In the genomic region with DNA sequence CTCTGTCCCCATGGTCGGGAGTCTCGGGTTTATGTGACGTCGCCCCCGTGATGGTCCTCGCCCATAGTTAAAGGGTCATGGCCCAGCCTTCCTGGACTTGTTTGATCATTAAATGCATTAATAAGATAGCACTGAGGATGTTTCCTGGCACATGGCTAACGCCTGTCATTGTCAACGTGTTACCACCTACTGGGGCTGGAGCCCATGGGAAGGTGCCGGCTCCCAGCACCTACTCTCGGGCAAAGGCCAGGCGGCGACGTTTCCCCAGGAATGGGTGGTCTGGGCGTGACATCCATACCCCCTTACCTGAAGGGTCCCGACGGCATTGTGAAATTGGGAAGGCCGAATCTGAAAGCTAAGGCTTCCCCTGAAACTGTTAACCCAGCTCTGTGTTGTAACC, we compare ENCODE assay signal across 9 mouse cellular contexts. TPM values are rescaled to one million over a fixed set of nuclear protein-coding genes. Genes with fewer than 3 reads are reported as not detected.
A peak's percentile ranks its signal among the peaks of the same experiment; 100 is the strongest.
DNase-seq lines count a peak whose midpoint lies in the region; ATAC-seq and TF ChIP-seq lines count a peak whose summit lies in the region.
"Had no signal": no experiment of that assay in that cellular context is flagged by ENCODE, and none has a peak within 500 bp of the region (broad histone marks: within the 10 kb centered on the region; RNA-seq: fewer than 3 reads in every experiment).

No protein-coding gene starts in this region.

- H3K27me3 ChIP-seq in heart, embryonic 14.5 days (ENCODE audit: control insufficient read depth, insufficient read depth, low read length): no peaks in the 10 kb centered on the region
- no peaks in the 10 kb centered on the region for H3K27me3 ChIP-seq in ES-Bruce4 (ENCODE audit: control insufficient read depth, insufficient read depth, low read length, poor library complexity, severe bottlenecking)
- no peaks in the 10 kb centered on the region for H3K27me3 ChIP-seq in forebrain, embryonic 14.5 days (replicated peaks; ENCODE audit: control insufficient read depth, insufficient read depth, low read length)
- no peaks in the 10 kb centered on the region for H3K27me3 ChIP-seq in liver, postnatal 0 days (ENCODE audit: insufficient read depth, low read length)
- H3K27me3 ChIP-seq: Patski had no signal

- peak overlapping the region; percentile 74 to 84 for H3K4me3 ChIP-seq in heart, embryonic 14.5 days (ENCODE audit: control insufficient read depth in 1 of 2, insufficient read depth in 1 of 2, low read depth in 1 of 2, low read length in 2 of 2)
- peak overlapping the region; percentile 74 for H3K4me3 ChIP-seq in ES-Bruce4 (ENCODE audit: low read depth, low read length)
- peak overlapping the region; percentile 61 for H3K4me3 ChIP-seq in forebrain, embryonic 14.5 days (ENCODE audit: low read depth, low read length)
- peak overlapping the region; percentile 69 for H3K4me3 ChIP-seq in liver, postnatal 0 days (ENCODE audit: low read depth, low read length)

- peak overlapping the region; percentile 83 for H3K4me2 ChIP-seq in heart, embryonic 14.5 days (ENCODE audit: low read length)
- peak overlapping the region; percentile 92 for H3K4me2 ChIP-seq in forebrain, embryonic 14.5 days (ENCODE audit: low read length)
- H3K4me2 ChIP-seq in liver, postnatal 0 days (ENCODE audit: low read depth, low read length): peak overlapping the region; percentile 89

- no peak for TF ChIP-seq EP300 in ES-Bruce4 (IDR thresholded peaks at IDR 0.05; ENCODE audit: insufficient read depth, low read depth, low read length)
- TF ChIP-seq EP300 in liver, postnatal 0 days (IDR thresholded peaks at IDR 0.05; ENCODE audit: low read depth): no peak

- H3K36me3 ChIP-seq in heart, embryonic 14.5 days (ENCODE audit: control insufficient read depth, insufficient read depth, low read length): peaks cover 29% of the 10 kb centered on the region
- peaks cover 24% of the 10 kb centered on the region for H3K36me3 ChIP-seq in ES-Bruce4 (ENCODE audit: control insufficient read depth, insufficient read depth, low read length, poor library complexity, severe bottlenecking)
- peaks cover 17% of the 10 kb centered on the region for H3K36me3 ChIP-seq in forebrain, embryonic 14.5 days (ENCODE audit: control insufficient read depth, insufficient read depth, low read length)
- H3K36me3 ChIP-seq in liver, postnatal 0 days (replicated peaks; ENCODE audit: insufficient read depth, low read length): peaks cover 8% of the 10 kb centered on the region

- WGBS in heart, embryonic 14.5 days: 1% methylated on average over 17 of the region's 17 CpGs
- 1% methylated on average over 17 of the region's 17 CpGs for WGBS in forebrain, embryonic 14.5 days
- 2% methylated on average over 17 of the region's 17 CpGs for WGBS in liver, postnatal 0 days (ENCODE audit: insufficient replicate concordance)

- TF ChIP-seq POLR2A in ES-Bruce4 (IDR thresholded peaks at IDR 0.05; ENCODE audit: insufficient read depth, low read length): no peak

- H3K9ac ChIP-seq in heart, embryonic 14.5 days (ENCODE audit: low read length): peak overlapping the region; percentile 79
- peak overlapping the region; percentile 60 for H3K9ac ChIP-seq in ES-Bruce4 (ENCODE audit: low read depth, poor library complexity, severe bottlenecking)
- H3K9ac ChIP-seq in forebrain, embryonic 14.5 days (ENCODE audit: low read length): peak overlapping the region; percentile 66
- H3K9ac ChIP-seq in liver, postnatal 0 days (replicated peaks): peak overlapping the region; percentile 64

- peak overlapping the region; percentile 45 to 82 for H3K27ac ChIP-seq in heart, embryonic 14.5 days (replicated peaks in 1 of 2; ENCODE audit: control insufficient read depth in 1 of 2, insufficient read depth in 1 of 2, low read depth in 2 of 2, low read length in 2 of 2)
- no peak overlapping the region for H3K27ac ChIP-seq in ES-Bruce4 (ENCODE audit: insufficient read depth, low read length)
- no peak overlapping the region; the same call in 1 of the 2 replicates for H3K27ac ChIP-seq in forebrain, embryonic 14.5 days (ENCODE audit: low read depth, low read length)
- peak overlapping the region; percentile 82 for H3K27ac ChIP-seq in liver, postnatal 0 days (ENCODE audit: low read depth)

- no peak for TF ChIP-seq CTCF in ES-Bruce4 (IDR thresholded peaks at IDR 0.05; ENCODE audit: low read depth, low read length)
- TF ChIP-seq CTCF in liver, postnatal 0 days (IDR thresholded peaks at IDR 0.05; ENCODE audit: low read depth): no peak

- H3K9me3 ChIP-seq in heart, embryonic 14.5 days (ENCODE audit: control insufficient read depth, low read length): no peaks in the 10 kb centered on the region
- H3K9me3 ChIP-seq in ES-Bruce4 (replicated peaks; ENCODE audit: control insufficient read depth, insufficient read depth, low read length, poor library complexity, severe bottlenecking): no peaks in the 10 kb centered on the region
- no peaks in the 10 kb centered on the region for H3K9me3 ChIP-seq in forebrain, embryonic 14.5 days (replicated peaks; ENCODE audit: control insufficient read depth, low read length)
- no peaks in the 10 kb centered on the region for H3K9me3 ChIP-seq in liver, postnatal 0 days (ENCODE audit: low read length)

- DNase-seq in heart, postnatal 36 days: no peak
- DNase-seq in forebrain, embryonic 14.5 days (ENCODE audit: low spot score): no peak
- no peak for DNase-seq in liver, postnatal 0 days
- DNase-seq in urinary bladder, postnatal 36 days (ENCODE audit: low spot score in 2 of 2): no peak
- no peak for DNase-seq in layer of hippocampus, postnatal 14 days (ENCODE audit: low spot score in 2 of 2)
- no peak for DNase-seq in layer of hippocampus, postnatal 36 days

- H3K4me1 ChIP-seq in heart, embryonic 14.5 days (ENCODE audit: control insufficient read depth in 2 of 2, insufficient read depth in 2 of 2, low read length in 2 of 2): peaks cover 19 to 27% of the 10 kb centered on the region in 2 experiments
- H3K4me1 ChIP-seq in ES-Bruce4 (ENCODE audit: control insufficient read depth, insufficient read depth, low read length): peaks cover 4% of the 10 kb centered on the region
- no peaks in the 10 kb centered on the region for H3K4me1 ChIP-seq in forebrain, embryonic 14.5 days (ENCODE audit: control insufficient read depth, insufficient read depth, low read length)
- H3K4me1 ChIP-seq in liver, postnatal 0 days (ENCODE audit: insufficient read depth): peaks cover 20% of the 10 kb centered on the region

- no peak for ATAC-seq in heart, embryonic 14.5 days (ENCODE audit: insufficient number of reproducible peaks, insufficient read depth, low FRiP score, low read depth)
- no peak for ATAC-seq in forebrain, embryonic 14.5 days
- ATAC-seq in liver, postnatal 0 days: no peak

- intact Hi-C loops in heart, postnatal 36 days (cut with DNase I): loop anchor here (2.0 kb wide), 1 partner anchor 75 kb away; a partner anchor contains a TSS

RNA-seq across cellular contexts. Expression of a gene that starts 0.8 kb away (rescaled TPM):
- polyA plus RNA-seq in heart, embryonic 14.5 days (2014; fragmentation: Nextera tagmentation; extraction: Ambion mirVana): 42.6 and 45.9 TPM in 2 replicates
- 10 to 100 TPM; 60.7 to 71.3 TPM for total RNA-seq in heart, postnatal 36 days (2021)
- 44.6 and 46.1 TPM in 2 replicates for polyA plus RNA-seq in ES-Bruce4 (2011; ENCODE audit: insufficient read depth, insufficient read length, low read depth, missing spikeins)
- polyA plus RNA-seq in forebrain, embryonic 14.5 days (2014; fragmentation: Nextera tagmentation; extraction: Ambion mirVana): 16.5 and 16.9 TPM in 2 replicates
- polyA plus RNA-seq in liver, postnatal 0 days (2015; fragmentation: Nextera tagmentation; extraction: Ambion mirVana): 16.6 and 17.9 TPM in 2 replicates
- total RNA-seq in layer of hippocampus, postnatal 14 days (2021): 10 to 100 TPM; 33.3 to 35.6 TPM
- 10 to 100 TPM; 34.4 to 39.8 TPM for total RNA-seq in layer of hippocampus, postnatal 36 days (2021)

RNA-seq across cellular contexts. Expression of a gene that starts 41.1 kb away (rescaled TPM):
- 24.8 and 25.7 TPM in 2 replicates for polyA plus RNA-seq in heart, embryonic 14.5 days (2014; fragmentation: Nextera tagmentation; extraction: Ambion mirVana)
- total RNA-seq in heart, postnatal 36 days (2021): 10 to 100 TPM; 12.7 to 16.3 TPM
- 112 and 122 TPM in 2 replicates for polyA plus RNA-seq in ES-Bruce4 (2011; ENCODE audit: insufficient read depth, insufficient read length, low read depth, missing spikeins)
- polyA plus RNA-seq in forebrain, embryonic 14.5 days (2014; fragmentation: Nextera tagmentation; extraction: Ambion mirVana): 50.0 and 56.9 TPM in 2 replicates
- polyA plus RNA-seq in liver, postnatal 0 days (2015; fragmentation: Nextera tagmentation; extraction: Ambion mirVana): 5.5 and 6.6 TPM in 2 replicates
- 10 to 100 TPM; 26.4 to 27.9 TPM for total RNA-seq in layer of hippocampus, postnatal 14 days (2021)
- 10 to 100 TPM; 24.5 to 26.3 TPM for total RNA-seq in layer of hippocampus, postnatal 36 days (2021)

RNA-seq across cellular contexts. Expression of a gene that starts 59.1 kb away (rescaled TPM):
- polyA plus RNA-seq in heart, embryonic 14.5 days (2014; fragmentation: Nextera tagmentation; extraction: Ambion mirVana): 14.6 and 19.0 TPM in 2 replicates
- 10 to 100 TPM; 12.1 to 21.6 TPM for total RNA-seq in heart, postnatal 36 days (2021)
- polyA plus RNA-seq in ES-Bruce4 (2011; ENCODE audit: insufficient read depth, insufficient read length, low read depth, missing spikeins): 81.6 and 86.3 TPM in 2 replicates
- 3.9 and 4.1 TPM in 2 replicates for polyA plus RNA-seq in forebrain, embryonic 14.5 days (2014; fragmentation: Nextera tagmentation; extraction: Ambion mirVana)
- 155 and 160 TPM in 2 replicates for polyA plus RNA-seq in liver, postnatal 0 days (2015; fragmentation: Nextera tagmentation; extraction: Ambion mirVana)
- 1 to 10 TPM; 5.0 to 6.0 TPM for total RNA-seq in layer of hippocampus, postnatal 14 days (2021)
- total RNA-seq in layer of hippocampus, postnatal 36 days (2021): 1 to 10 TPM; 5.2 to 7.9 TPM

Comparison
In these comparisons a context has a peak if more than half of its experiments do, and no peak if none do; other contexts are left out.
1. H3K27ac ChIP-seq: peak in heart, embryonic 14.5 days (2 of 2) and liver, postnatal 0 days (single experiment); none in ES-Bruce4 (single experiment) and forebrain, embryonic 14.5 days (single experiment).
2. Peak in every context shown above with its lines, with median percentiles within 50 percentile points of each other: H3K4me2 ChIP-seq, H3K4me3 ChIP-seq and H3K9ac ChIP-seq.